Mouse (Mus musculus) CH12.LX (cell line): Measurements from ENCODE around the gene Nrg3. TPM values are rescaled to one million over a fixed set of nuclear protein-coding genes. Genes with fewer than 3 reads are reported as not detected.

Experiments
- DNase-seq: peaks from one replicate; pipeline ENCODE4 v3.0.0-alpha.2; 2013; ENCODE audit errors: extremely low read depth
- H3K27ac ChIP-seq: 2 replicates; pipeline ENCODE4 v1.5.1; 2012; ENCODE audit warnings: low read depth, mild to moderate bottlenecking, control low read depth, moderate library complexity; ENCODE audit not compliant: insufficient read depth
- H3K27me3 ChIP-seq: replicated peaks from 2 replicates; pipeline ENCODE3; 2012; ENCODE audit warnings: inconsistent platforms
- H3K36me3 ChIP-seq, 2 experiments: replicated peaks in 1 of 2; 2 replicates each; pipeline versions ENCODE3 to v1.6.1; 2012; ENCODE audit warnings: inconsistent platforms in 1 of 2, low read length in 1 of 2, mild to moderate bottlenecking in 1 of 2, mixed read lengths in 1 of 2, moderate library complexity in 1 of 2; ENCODE audit not compliant: control insufficient read depth in 1 of 2, insufficient read depth in 1 of 2
- H3K4me1 ChIP-seq, 2 experiments: 2 replicates each; pipeline ENCODE4 v1.6.1; 2012; ENCODE audit warnings: inconsistent platforms in 1 of 2, moderate library complexity in 1 of 2; ENCODE audit not compliant: insufficient read depth in 2 of 2, control insufficient read depth in 1 of 2
- H3K4me2 ChIP-seq: 2 replicates; pipeline ENCODE4 v1.6.1; 2012; ENCODE audit warnings: low read depth, mild to moderate bottlenecking, control low read depth; ENCODE audit not compliant: poor library complexity, insufficient read depth, severe bottlenecking
- H3K4me3 ChIP-seq, 3 experiments: fragments of 150-350 bp in 1 of 3; sonication (generic) in 1 of 3; replicated peaks in 1 of 3; 2 replicates each; pipeline versions ENCODE3 to v1.5.1; 2011 to 2012; ENCODE audit warnings: low read depth in 2 of 3, low read length in 2 of 3, mild to moderate bottlenecking in 2 of 3, moderate library complexity in 2 of 3, control low read depth in 1 of 3, improper control_type of control experiment in 1 of 3, inconsistent platforms in 1 of 3, mixed read lengths in 1 of 3; ENCODE audit not compliant: poor library complexity in 1 of 3
- H3K79me2 ChIP-seq: replicated peaks from 2 replicates; pipeline ENCODE4 v1.6.1; 2012; ENCODE audit warnings: mild to moderate bottlenecking, moderate library complexity; ENCODE audit not compliant: control insufficient read depth, poor library complexity, insufficient read depth, severe bottlenecking; ENCODE audit errors: extremely low read depth
- H3K9ac ChIP-seq: 2 replicates; pipeline ENCODE4 v1.6.1; 2012; ENCODE audit warnings: low read depth, mild to moderate bottlenecking, control low read depth, moderate library complexity; ENCODE audit not compliant: insufficient read depth
- H3K9me3 ChIP-seq: replicated peaks from 2 replicates; pipeline ENCODE3; 2012; ENCODE audit warnings: low read length, inconsistent platforms, mixed read lengths
- CHD1 ChIP-seq: IDR thresholded peaks from 2 replicates; pipeline ENCODE4 v1.6.1; 2012; ENCODE audit warnings: low read depth, low read length, improper control_type of control experiment, inconsistent platforms
- ELF1 ChIP-seq: IDR thresholded peaks from 2 replicates; pipeline ENCODE4 v1.6.1; 2014; ENCODE audit warnings: low read depth, mild to moderate bottlenecking, inconsistent platforms, low read length, improper control_type of control experiment
- EP300 ChIP-seq: IDR thresholded peaks from 2 replicates; pipeline ENCODE4 v1.6.1; 2011; ENCODE audit warnings: low read length, improper control_type of control experiment
- GABPA ChIP-seq: IDR thresholded peaks from 2 replicates; pipeline ENCODE4 v1.6.1; 2012; ENCODE audit warnings: low read depth, low read length, improper control_type of control experiment, inconsistent platforms; ENCODE audit not compliant: insufficient replicate concordance
- HCFC1 ChIP-seq: IDR thresholded peaks from 2 replicates; pipeline ENCODE4 v1.6.1; 2012; ENCODE audit warnings: low read depth, mild to moderate bottlenecking, inconsistent platforms, low read length, improper control_type of control experiment
- IRF4 ChIP-seq: IDR thresholded peaks from 2 replicates; pipeline ENCODE4 v1.6.1; 2014; ENCODE audit warnings: low read depth, mild to moderate bottlenecking, inconsistent platforms, low read length, improper control_type of control experiment
- KAT2A ChIP-seq: IDR thresholded peaks from 2 replicates; pipeline ENCODE4 v1.6.1; 2012; ENCODE audit warnings: low read length, improper control_type of control experiment, inconsistent platforms; ENCODE audit not compliant: insufficient replicate concordance
- MAFK ChIP-seq: IDR thresholded peaks from 2 replicates; pipeline ENCODE4 v1.6.1; 2011; ENCODE audit warnings: low read length, improper control_type of control experiment; ENCODE audit not compliant: insufficient replicate concordance
- MXI1 ChIP-seq: IDR thresholded peaks from 2 replicates; pipeline ENCODE4 v1.6.1; 2011; ENCODE audit warnings: mild to moderate bottlenecking, low read depth, low read length, improper control_type of control experiment
- MYC ChIP-seq: IDR thresholded peaks from 2 replicates; pipeline ENCODE4 v1.6.1; 2011; ENCODE audit warnings: low read depth, mild to moderate bottlenecking, improper control_type of control experiment, low read length
- NRF1 ChIP-seq: IDR thresholded peaks from 2 replicates; pipeline ENCODE4 v1.6.1; 2014; ENCODE audit warnings: low read depth, mild to moderate bottlenecking, inconsistent platforms, low read length, improper control_type of control experiment, moderate library complexity
- PAX5 ChIP-seq: IDR thresholded peaks from 2 replicates; pipeline ENCODE4 v1.6.1; 2012; ENCODE audit warnings: low read length, inconsistent platforms, mixed read lengths
- POLR2AphosphoS2 ChIP-seq: IDR thresholded peaks from 2 replicates; pipeline ENCODE4 v1.6.1; 2011; ENCODE audit warnings: low read depth, low read length, improper control_type of control experiment
- SIN3A ChIP-seq: IDR thresholded peaks from 2 replicates; pipeline ENCODE4 v1.6.1; 2012; ENCODE audit warnings: low read length, improper control_type of control experiment, inconsistent platforms
- SMC3 ChIP-seq: IDR thresholded peaks from 2 replicates; pipeline ENCODE4 v1.6.1; 2011; ENCODE audit warnings: low read depth, low read length, improper control_type of control experiment
- TBP ChIP-seq: conservative IDR thresholded peaks from 2 replicates; pipeline ENCODE4 v1.6.1; 2011; ENCODE audit warnings: low read depth, low read length, improper control_type of control experiment
- UBTF ChIP-seq: IDR thresholded peaks from 2 replicates; pipeline ENCODE4 v1.6.1; 2012; ENCODE audit warnings: low read depth, mild to moderate bottlenecking, inconsistent platforms, low read length, improper control_type of control experiment, moderate library complexity
- USF1 ChIP-seq: IDR thresholded peaks from 2 replicates; pipeline ENCODE4 v1.6.1; 2014; ENCODE audit warnings: low read depth, mild to moderate bottlenecking, inconsistent platforms, low read length, improper control_type of control experiment
- ZMIZ1 ChIP-seq: IDR thresholded peaks from 2 replicates; pipeline ENCODE4 v1.6.1; 2012; ENCODE audit warnings: low read depth, mild to moderate bottlenecking, inconsistent platforms, low read length, improper control_type of control experiment
- dilution Hi-C: fragments of 300-500 bp; cut with MboI; formaldehyde crosslinking; loops from 2 replicates; pipeline ENCODE4 v1.14.3; 2020; ENCODE audit warnings: low sequenced_read_pairs; ENCODE audit not compliant: extremely low pct_unique_long_range_greater_than_20kb, extremely low pct_ligation_motif_present
- in situ Hi-C: fragments of 300-500 bp; cut with MboI; formaldehyde crosslinking; loops from 3 replicates; pipeline ENCODE4 v1.14.3; 2019; ENCODE audit warnings: low sequenced_read_pairs, low pct_ligation_motif_present, low pct_unique_long_range_greater_than_20kb, mixed read lengths
- polyA plus RNA-seq: library from polyadenylated mRNA; unstranded; fragments of >175 nt; gene quantifications from 2 replicates; pipeline ENCODE4 v1.2.1, GENCODE M21; 2012; ENCODE audit warnings: low read depth; ENCODE audit not compliant: insufficient read length
- total RNA-seq, 2 experiments: library from RNA; depleted of rRNA; stranded (reverse); fragments of 300-350 nt in 1 of 2; fragments of >200 nt in 1 of 2; gene quantifications; 2 replicates each; pipeline ENCODE4 v1.2.3; 2012 to 2014

The Nrg3 gene
- total and polyA plus RNA-seq, 3 experiments: not detected

- H3K4me2 ChIP-seq: no peak overlapping the region
- H3K9me3 ChIP-seq: peaks cover 24% of the 10 kb centered on the region
- in situ Hi-C loops: no loop called here
- no peaks in the 10 kb centered on the region for H3K27me3 ChIP-seq
- dilution Hi-C loops: no loop called here
- DNase-seq: no peak
- H3K79me2 ChIP-seq: no peaks in the 10 kb centered on the region
- no peaks in the 10 kb centered on the region for H3K36me3 ChIP-seq
- TF ChIP-seq PAX5: no peak
- TF ChIP-seq NRF1: no peak
- TF ChIP-seq EP300: no peak
- TF ChIP-seq TBP: no peak
- TF ChIP-seq GABPA: no peak
- no peak for TF ChIP-seq SIN3A
- no peak for TF ChIP-seq SMC3
- TF ChIP-seq USF1: no peak
- no peak for TF ChIP-seq CHD1
- no peak for TF ChIP-seq MXI1
- no peak for TF ChIP-seq POLR2AphosphoS2
- TF ChIP-seq MAFK: no peak
- TF ChIP-seq HCFC1: no peak
- no peak for TF ChIP-seq ELF1
- no peak for TF ChIP-seq KAT2A
- no peak for TF ChIP-seq ZMIZ1
- no peak for TF ChIP-seq MYC
- TF ChIP-seq IRF4: no peak
- no peaks in the 10 kb centered on the region for H3K4me1 ChIP-seq
- no peak overlapping the region for H3K9ac ChIP-seq
- no peak overlapping the region for H3K4me3 ChIP-seq
- H3K27ac ChIP-seq: no peak overlapping the region
These were observed 602.3 kb downstream of the Nrg3 start for GRCm38 (mm10) chr14:38870591-38870990.

- H3K36me3 ChIP-seq: no peaks in the 10 kb centered on the region
- no peaks in the 10 kb centered on the region for H3K79me2 ChIP-seq
- no peak overlapping the region for H3K4me3 ChIP-seq
- in situ Hi-C loops: no loop called here
- H3K9ac ChIP-seq: no peak overlapping the region
- dilution Hi-C loops: no loop called here
- DNase-seq: no peak
- no peaks in the 10 kb centered on the region for H3K4me1 ChIP-seq
- no peak overlapping the region for H3K27ac ChIP-seq
- no peak for TF ChIP-seq PAX5
- TF ChIP-seq UBTF: no peak
- H3K27me3 ChIP-seq: no peaks in the 10 kb centered on the region
- H3K4me2 ChIP-seq: no peak overlapping the region
- peaks cover 15% of the 10 kb centered on the region for H3K9me3 ChIP-seq
These were observed 625.3 kb downstream of the Nrg3 start for GRCm38 (mm10) chr14:38847566-38847965.
